Mouse (Mus musculus) adrenal gland, postnatal 36 days (tissue): ENCODE measurements around the gene Crat. TPM values are rescaled to one million over a fixed set of nuclear protein-coding genes. Genes with fewer than 3 reads are reported as not detected.
A peak's percentile ranks its signal among the peaks of the same experiment; 100 is the strongest.

Experiments
- DNase-seq, 2 experiments: peaks; one replicate each; pipeline ENCODE4 v3.0.0; 2021; ENCODE audit warnings: mixed read lengths in 1 of 2
- long read RNA-seq, 2 experiments: library from polyadenylated mRNA; stranded (forward); transcript quantifications; one replicate each; pipeline ENCODE4 v2.0.0; 2021; ENCODE audit warnings: borderline sequencing depth in 2 of 2
- total RNA-seq, 2 experiments: library from RNA; stranded (reverse); gene quantifications; 2 replicates each; pipeline ENCODE4 v1.2.3; 2021

Crat gene
- 100 to 1,000 TPM; 124 to 168 TPM for total RNA-seq
- long read RNA-seq, experiment 1, transcript Crat-201 (14 exons, 3,833 nt): major isoform, 71 of 190 reads
- long read RNA-seq, experiment 1, partial matches to known transcripts: 27 of 190 reads
- long read RNA-seq, experiment 1, other reads (novel, unspliced or antisense): 92 of 190 reads
- long read RNA-seq, experiment 2, transcript Crat-201 (14 exons, 3,833 nt): major isoform, 58 of 144 reads
- long read RNA-seq, experiment 2, partial matches to known transcripts: 10 of 144 reads
- long read RNA-seq, experiment 2, other reads (novel, unspliced or antisense): 74 of 144 reads

DNA sequence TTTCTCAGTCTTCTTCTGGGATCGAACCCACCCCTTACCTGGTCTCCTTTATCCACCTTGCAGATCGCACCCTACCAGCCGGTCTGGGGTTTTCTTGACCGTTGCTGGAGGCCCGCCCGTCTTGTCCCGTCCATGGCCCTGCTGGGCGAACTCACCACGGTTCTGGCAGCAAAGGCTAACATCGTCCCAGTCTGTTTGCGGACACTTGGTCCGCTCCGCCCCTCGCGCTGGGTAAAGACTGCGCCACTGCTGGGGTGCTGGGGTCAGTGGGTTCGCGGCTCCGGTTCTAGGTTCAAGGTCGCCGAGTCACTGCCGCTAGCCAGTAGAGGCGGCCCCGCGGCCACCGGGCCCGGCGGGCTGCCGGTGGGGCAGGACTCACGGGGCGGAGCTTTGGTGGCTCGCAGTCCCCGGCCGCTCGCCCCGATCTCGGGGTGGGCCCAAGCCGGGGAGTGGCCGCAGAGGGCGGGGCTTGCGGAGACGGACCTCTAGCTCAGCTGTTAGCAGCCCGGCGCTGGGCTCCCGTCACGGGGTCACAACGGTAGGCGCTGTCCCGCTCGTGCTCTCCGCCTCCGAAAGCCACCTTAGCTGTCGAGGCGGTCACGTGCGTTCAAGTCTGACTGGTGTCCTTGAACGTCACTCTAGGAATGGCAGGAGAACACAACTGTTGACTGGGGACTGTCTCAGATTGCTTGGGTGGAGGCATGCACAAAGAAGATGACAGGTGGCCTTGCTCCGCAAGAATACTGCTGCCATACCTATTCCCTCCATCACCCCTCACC is at the start of gene Crat:
Crat (minus strand) TSS at position 657 of the 779 bp plus-strand sequence.
- peak; percentile 97 to 98 for DNase-seq

- no peak for DNase-seq
Measured at GRCm38 (mm10) chr2:30464411-30464810, 48.8 kb upstream of the Crat start.

GRCm38 (mm10) chr2:30463904-30464330 is 48.3 kb upstream of the Crat start:
- peak; percentile 76 to 80 for DNase-seq

GRCm38 (mm10) chr2:30463341-30463761 is 47.7 kb upstream of the Crat start:
- DNase-seq: no peak

DNA sequence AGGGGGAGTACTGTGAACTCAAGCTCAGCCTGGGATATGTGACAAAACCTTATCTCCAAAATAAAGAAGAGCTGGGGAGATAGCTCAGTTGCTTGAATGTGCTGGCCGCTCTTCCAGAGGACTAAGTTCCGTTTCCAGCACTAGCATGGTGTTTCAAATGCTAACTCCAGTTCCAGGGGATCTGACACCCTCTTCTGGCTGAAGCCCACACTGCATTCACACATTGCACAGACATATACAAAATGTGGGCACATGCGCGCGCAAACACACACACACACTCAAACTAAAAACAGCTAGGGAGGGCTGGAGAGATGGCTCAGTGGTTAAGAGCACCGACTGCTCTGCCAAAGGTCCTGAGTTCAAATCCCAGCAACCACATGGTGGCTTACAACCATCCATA is 43.6 kb upstream of the Crat start:
- DNase-seq: no peak

DNA sequence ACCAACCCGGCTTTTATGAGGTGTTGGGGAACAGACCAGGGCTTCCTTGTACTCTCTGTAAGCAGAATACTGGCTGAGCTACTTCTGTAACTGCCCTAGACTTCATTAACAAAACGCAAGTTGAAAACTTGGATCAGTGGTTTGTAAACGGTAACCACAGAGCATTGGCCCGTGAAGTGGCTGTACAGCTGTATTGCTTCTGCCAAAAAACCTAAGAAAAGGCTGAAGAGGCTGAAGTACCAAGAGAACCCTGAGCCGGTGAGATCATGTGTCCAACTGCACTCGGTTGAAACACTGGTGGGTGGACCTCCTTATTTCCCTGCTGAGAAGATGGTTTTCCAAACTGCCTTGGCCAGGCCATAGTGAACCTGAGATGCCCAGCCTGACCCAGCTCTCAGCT is 42.7 kb upstream of the Crat start:
- DNase-seq: no peak

DNA sequence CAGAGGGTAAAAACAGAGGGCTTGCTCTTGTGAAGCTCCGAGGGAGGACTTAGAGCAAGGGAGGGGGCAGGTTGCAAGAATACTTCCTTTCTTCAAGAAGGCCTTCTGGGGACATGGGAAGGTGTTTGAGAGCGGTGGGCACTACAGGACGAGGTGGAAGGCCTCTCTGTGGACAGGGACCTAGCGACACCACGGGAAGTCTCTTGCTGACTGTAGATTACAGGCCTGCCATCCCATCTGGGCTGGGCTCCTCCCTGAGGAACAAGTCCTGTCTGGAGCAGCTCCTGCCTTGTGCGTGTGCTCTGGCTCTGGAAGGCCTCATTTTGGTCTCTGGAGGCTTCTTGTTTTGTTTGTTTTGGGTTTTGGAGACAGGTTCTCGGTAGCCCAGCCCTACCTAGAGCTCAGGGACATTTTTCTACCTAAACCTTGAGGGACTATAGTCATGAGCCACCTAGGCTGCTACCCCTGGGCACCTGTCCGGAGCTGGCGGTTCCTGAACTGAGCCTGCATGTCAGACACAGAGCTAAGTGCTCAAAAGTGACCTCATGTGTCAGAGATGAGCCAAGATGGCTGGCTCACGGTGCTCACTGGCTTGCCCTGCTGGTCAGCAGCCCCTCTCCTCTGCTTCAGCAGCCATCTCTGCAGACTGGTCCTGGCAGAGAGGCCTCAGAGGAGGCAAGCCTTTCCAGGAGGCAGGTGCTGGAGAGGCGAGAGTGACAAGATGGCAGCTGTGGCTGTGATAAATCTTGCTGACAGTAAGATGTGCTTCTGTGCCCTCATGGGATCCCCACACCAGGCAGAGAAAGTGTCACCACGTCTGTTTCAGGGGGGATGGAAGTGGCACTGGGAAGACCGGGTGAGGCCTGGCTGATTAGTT is 40.7 kb upstream of the Crat start:
- DNase-seq: no peak

DNA sequence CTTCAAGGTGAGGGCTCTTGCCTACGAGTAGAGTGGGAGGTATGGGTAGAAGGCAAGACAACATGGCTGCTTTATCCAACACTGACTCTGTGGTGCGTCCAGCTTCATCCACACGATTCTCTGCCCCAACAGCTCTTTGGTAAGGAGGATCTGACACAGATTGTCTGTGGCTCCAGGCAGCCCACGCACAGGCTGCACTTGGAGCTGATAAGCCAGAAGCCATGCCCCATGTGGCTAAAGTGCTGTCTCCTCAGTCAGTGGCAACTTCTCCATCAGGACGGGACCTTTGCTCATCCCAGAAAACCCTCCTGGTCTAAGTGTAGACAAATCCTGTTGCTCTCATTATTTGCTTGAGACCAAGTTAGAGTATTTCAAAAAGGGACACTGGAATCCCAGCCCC is 39.0 kb upstream of the Crat start:
- no peak for DNase-seq

GRCm38 (mm10) chr2:30453570-30453969 is 38.0 kb upstream of the Crat start:
- DNase-seq: no peak

- DNase-seq: no peak
Measured at GRCm38 (mm10) chr2:30451525-30451924, 35.9 kb upstream of the Crat start.

DNA sequence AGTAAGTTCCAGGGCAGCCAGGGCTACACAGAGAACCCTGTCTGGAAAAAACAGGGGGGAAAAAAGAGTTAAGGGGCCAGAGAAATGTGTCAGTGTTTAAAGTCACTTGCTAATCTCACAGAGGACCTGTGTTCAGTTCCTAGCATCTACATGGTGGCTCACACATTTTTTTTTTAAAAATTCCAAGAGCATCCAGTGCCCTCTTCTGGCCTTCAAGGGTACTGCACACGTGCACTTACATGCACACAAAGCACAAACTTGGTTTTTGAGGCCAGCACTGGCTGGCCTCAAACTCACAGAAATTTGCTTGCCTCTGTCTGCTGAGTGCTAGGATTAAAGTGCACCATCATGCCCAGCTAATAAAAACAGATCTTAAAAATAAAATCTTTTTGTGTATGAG is 34.9 kb upstream of the Crat start:
- no peak for DNase-seq

- DNase-seq: no peak
Measured at GRCm38 (mm10) chr2:30448371-30448770, 32.8 kb upstream of the Crat start.

DNA sequence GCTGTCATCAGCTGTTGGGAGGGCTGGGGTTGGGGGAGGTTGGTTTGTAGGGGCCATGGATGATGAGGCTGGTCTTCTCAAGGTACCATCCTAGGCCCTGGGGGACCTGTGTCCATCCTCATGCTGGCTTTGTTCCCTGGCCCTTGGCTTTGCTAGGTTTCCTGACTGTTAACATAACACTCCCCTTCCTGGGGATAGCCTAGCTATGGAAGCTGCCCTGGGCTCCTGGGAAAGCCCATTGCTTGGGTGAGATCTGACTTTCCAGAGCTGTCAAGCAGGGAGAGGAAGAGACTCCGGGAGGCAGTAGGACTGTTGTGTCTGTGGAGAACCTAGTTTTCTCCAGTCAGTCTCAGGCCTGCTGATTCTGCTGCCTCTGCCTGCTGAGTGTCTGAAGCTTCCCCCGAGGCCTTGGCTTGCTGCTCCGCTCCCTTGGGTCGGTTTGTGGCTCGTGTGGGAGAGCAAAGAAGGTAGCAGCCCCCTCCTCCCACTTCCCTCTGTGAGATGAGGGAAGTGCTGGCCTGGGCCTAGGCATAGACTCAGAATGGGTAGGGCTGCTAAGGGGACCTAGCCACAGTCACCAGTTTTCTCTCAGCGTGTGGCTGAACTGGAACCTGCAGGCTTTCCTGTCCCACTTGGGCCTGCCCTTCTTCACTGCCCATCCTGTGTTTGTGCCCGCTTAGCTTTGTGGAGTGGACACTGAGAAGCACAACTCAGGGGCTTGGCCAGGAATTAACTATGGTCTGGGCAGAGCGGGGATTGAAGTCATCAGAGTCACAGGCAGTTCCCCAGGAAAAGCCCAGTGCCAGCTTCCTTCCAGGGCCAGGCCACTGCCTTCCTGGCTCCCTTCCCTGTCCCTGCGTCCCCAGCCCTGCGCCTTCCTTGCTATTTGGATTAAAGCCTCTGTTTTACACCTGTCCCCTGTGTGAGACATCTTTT is 31.5 kb upstream of the Crat start:
- peak; percentile 31 to 46 for DNase-seq

GRCm38 (mm10) chr2:30445312-30445711 is 29.7 kb upstream of the Crat start:
- peak in 1 of 2 experiments; percentile 32 for DNase-seq

GRCm38 (mm10) chr2:30444450-30444849 is 28.8 kb upstream of the Crat start:
- no peak for DNase-seq

GRCm38 (mm10) chr2:30444006-30444405 is 28.4 kb upstream of the Crat start:
- no peak for DNase-seq

- no peak for DNase-seq
Measured at GRCm38 (mm10) chr2:30443281-30443680, 27.7 kb upstream of the Crat start.

- peak in 1 of 2 experiments; percentile 40 for DNase-seq
Measured at GRCm38 (mm10) chr2:30442498-30442890, 26.9 kb upstream of the Crat start.

GRCm38 (mm10) chr2:30441518-30442497 is 26.2 kb upstream of the Crat start:
- DNase-seq: peak; percentile 80 to 89
